Mouse (Mus musculus): Measurements from ENCODE around the gene Adamtsl1.

DNA sequence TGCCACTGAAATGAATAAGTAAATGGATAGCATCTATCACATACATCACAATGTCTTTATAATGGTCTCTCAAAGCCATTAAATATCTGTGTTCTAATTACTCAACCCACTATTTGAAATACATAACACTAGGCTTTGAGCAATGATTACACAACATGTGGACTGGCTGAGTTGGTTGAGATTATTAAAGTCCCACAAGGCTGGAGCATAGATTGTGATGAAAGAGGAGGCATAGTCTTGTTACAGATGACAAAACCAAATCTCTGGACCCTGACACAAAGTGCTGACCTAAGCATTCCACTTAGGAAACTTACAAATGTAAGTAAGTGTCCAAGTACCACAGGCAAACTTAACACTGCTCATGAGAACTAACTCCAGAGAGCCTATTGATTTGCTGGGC is 792.8 kb downstream of the Adamtsl1 start:
- no peak for TF ChIP-seq CTCF (IDR thresholded peaks at IDR 0.05; ENCODE audit: control insufficient read depth, insufficient read depth, insufficient read length)
- no peak for TF ChIP-seq FOSL1 (IDR thresholded peaks at IDR 0.05; ENCODE audit: insufficient read depth, low read length, poor library complexity, severe bottlenecking)
- TF ChIP-seq MAX (IDR thresholded peaks at IDR 0.05): no peak
- TF ChIP-seq CEBPB (IDR thresholded peaks at IDR 0.05; ENCODE audit: low read depth): no peak
- no peak for TF ChIP-seq MYOG (IDR thresholded peaks at IDR 0.05; ENCODE audit: control insufficient read depth, extremely low read depth, insufficient read length)
- TF ChIP-seq USF1 (IDR thresholded peaks at IDR 0.05; ENCODE audit: low read depth): no peak
